Mouse (Mus musculus) left cerebral cortex, postnatal 4 days (tissue): ENCODE data around the gene Zfp788. TPM values are rescaled to one million over a fixed set of nuclear protein-coding genes. Genes with fewer than 3 reads are reported as not detected.
A peak's percentile ranks its signal among the peaks of the same experiment; 100 is the strongest.
"Not testable (repeated sequence)": the region's sequence is repeated elsewhere in the genome, so short reads cannot be mapped to it uniquely, and the experiment has no call there.

Experiments
- DNase-seq: peaks from one replicate; pipeline ENCODE4 v3.0.0-alpha.2; 2022
- intact Hi-C: fragments of 180-260 bp; cut with DNase I; formaldehyde crosslinking; loops from one replicate; pipeline ENCODE4 v1.15.1; 2025
- total RNA-seq, 2 experiments: library from RNA; stranded (reverse); gene quantifications; 2 replicates each; pipeline ENCODE4 v1.2.3; 2021

Gene Zfp788
- 10 to 100 TPM; 32.1 to 35.0 TPM for total RNA-seq

GRCm38 (mm10) chr7:41632409-41633220 lies at the start of gene Zfp788:
Gene Zfp788, plus strand, starts transcription at chr7:41633203.
- intact Hi-C loops, result loop anchor here (10.0 kb wide), 1 partner anchor 1918 kb away; no protein-coding TSS in a partner anchor
- DNase-seq, result peak; percentile 93

GRCm38 (mm10) chr7:41587831-41588230 lies 45.2 kb upstream of the Zfp788 start:
- DNase-seq, intact Hi-C loops: not testable (repeated sequence)

GRCm38 (mm10) chr7:41598615-41599014 lies 34.4 kb upstream of the Zfp788 start:
- DNase-seq, result no peak
- intact Hi-C loops, result no loop called here

GRCm38 (mm10) chr7:41599034-41599813 lies 33.8 kb upstream of the Zfp788 start, which contains the start of gene 2610021A01Rik:
Gene 2610021A01Rik, plus strand, starts transcription at chr7:41599230.
- intact Hi-C loops, result no loop called here

GRCm38 (mm10) chr7:41599932-41600548 lies 33.0 kb upstream of the Zfp788 start:
- intact Hi-C loops, result loop anchor here (10.0 kb wide), 1 partner anchor 895 kb away; no protein-coding TSS in a partner anchor
- no peak for DNase-seq

More at GRCm38 (mm10) chr7:41599034-41599813, 33.8 kb upstream of the Zfp788 start, which contains the start of gene 2610021A01Rik:
- peak; percentile 92 for DNase-seq

GRCm38 (mm10) chr7:41611654-41612053 lies 21.3 kb upstream of the Zfp788 start:
- intact Hi-C loops, result no loop called here
- no peak for DNase-seq

GRCm38 (mm10) chr7:41616241-41616640 lies 16.8 kb upstream of the Zfp788 start:
- DNase-seq, intact Hi-C loops: not testable (repeated sequence)

GRCm38 (mm10) chr7:41633221-41633984 lies 400 bp downstream of the Zfp788 start:
- DNase-seq, result peak; percentile 95
- intact Hi-C loops, result loop anchor here (10.0 kb wide), 1 partner anchor 1919 kb away; no protein-coding TSS in a partner anchor

- DNase-seq, intact Hi-C loops: not testable (repeated sequence)
Observed at GRCm38 (mm10) chr7:41674326-41674725, 41.3 kb downstream of the Zfp788 start.

Other genes starting within 250 kb of the Zfp788 start
- gene AI987944, start 239.8 kb upstream of the Zfp788 start, total RNA-seq, result 1 to 10 TPM; 7.0 to 7.9 TPM
- under 1 TPM; 0.24 to 0.30 TPM for gene Vmn2r57, start 184.5 kb upstream of the Zfp788 start, total RNA-seq
- gene Gm20449, start 133.8 kb upstream of the Zfp788 start, total RNA-seq, result under 1 TPM; 0.12 to 0.32 TPM
- gene AW146154, start 133.3 kb upstream of the Zfp788 start, total RNA-seq, result 1 to 10 TPM; 8.3 to 8.8 TPM
- gene Gm6871, start 59.5 kb upstream of the Zfp788 start, total RNA-seq, result not detected
- 10 to 100 TPM; 28.7 to 30.7 TPM for gene 2610021A01Rik, start 34.0 kb upstream of the Zfp788 start, total RNA-seq
- gene Vmn2r58, start 239.5 kb downstream of the Zfp788 start, total RNA-seq, result not detected